Mouse (Mus musculus) small intestine, adult 2 months (tissue): ENCODE results near the gene Dnah1.
A peak's percentile ranks its signal among the peaks of the same experiment; 100 is the strongest.

Experiments used
- CTCF ChIP-seq: fragments of 200-500 bp; IDR thresholded peaks from 2 replicates; pipeline ENCODE4 v1.5.1; 2012; ENCODE audit warnings: low read depth, mild to moderate bottlenecking, control low read depth, inconsistent platforms, low read length, moderate library complexity, mixed read lengths; ENCODE audit not compliant: insufficient replicate concordance, insufficient read length; ENCODE audit errors: extremely low read depth
- POLR2A ChIP-seq: fragments of 200-500 bp; IDR thresholded peaks from 2 replicates; pipeline ENCODE4 v1.6.1; 2012; ENCODE audit warnings: low read depth, mild to moderate bottlenecking, control low read depth, inconsistent platforms, low read length, moderate library complexity

- TF ChIP-seq POLR2A (no peak), CTCF (peak; percentile 87; the same call in 1 of the 2 replicates)
These were observed 51.5 kb downstream of the Dnah1 start for GRCm38 (mm10) chr14:31272164-31272563.
